Comparison of ENCODE assay signal across 23 mouse cellular contexts in the genomic region with DNA sequence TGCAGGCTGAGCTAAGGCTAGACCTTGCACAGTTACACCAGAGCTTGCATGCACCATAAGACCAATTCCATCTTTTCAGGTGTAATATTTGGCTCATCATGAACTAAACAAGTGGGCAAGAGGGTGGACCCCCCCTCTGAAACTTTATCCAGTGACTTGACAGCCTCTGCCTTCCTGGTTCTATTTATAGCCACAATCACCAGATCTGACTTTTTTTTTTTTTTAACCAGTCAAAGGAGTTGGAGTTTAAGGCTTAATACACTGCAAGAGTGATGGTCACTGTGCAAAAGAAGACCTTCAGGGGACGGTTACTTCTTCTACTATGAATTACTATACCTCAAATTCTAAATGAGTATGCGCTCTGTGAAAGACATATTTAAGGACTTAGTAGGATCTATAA. TPM values are rescaled to one million over a fixed set of nuclear protein-coding genes. Genes with fewer than 3 reads are reported as not detected.
DNase-seq lines count a peak whose midpoint lies in the region; ATAC-seq and TF ChIP-seq lines count a peak whose summit lies in the region.
"Had no signal": no experiment of that assay in that cellular context is flagged by ENCODE, and none has a peak within 500 bp of the region (broad histone marks: within the 10 kb centered on the region; RNA-seq: fewer than 3 reads in every experiment).

No protein-coding gene starts in this region.

- no peaks in the 10 kb centered on the region for H3K27me3 ChIP-seq in heart, adult 2 months (ENCODE audit: control insufficient read depth, insufficient read depth, low read length)
- no peaks in the 10 kb centered on the region for H3K27me3 ChIP-seq in MEL (ENCODE audit: control insufficient read depth in 1 of 2, insufficient read depth in 2 of 2, low read length in 2 of 2)
- no peaks in the 10 kb centered on the region for H3K27me3 ChIP-seq in intestine, embryonic 16.5 days (replicated peaks; ENCODE audit: control insufficient read depth, insufficient read depth, low read length)
- no peaks in the 10 kb centered on the region for H3K27me3 ChIP-seq in liver, embryonic 16.5 days (ENCODE audit: control insufficient read depth, insufficient read depth, low read depth, low read length)
- H3K27me3 ChIP-seq in embryonic facial prominence, embryonic 10.5 days (replicated peaks; ENCODE audit: low read depth, poor library complexity, severe bottlenecking): peaks cover 48% of the 10 kb centered on the region
- H3K27me3 ChIP-seq: embryonic facial prominence, embryonic 12.5 days; forebrain, embryonic 13.5 days; kidney, embryonic 15.5 days had no signal

- H3K27ac ChIP-seq in heart, adult 2 months: no peak overlapping the region
- peak overlapping the region; percentile 75; the same call in 1 of the 2 replicates for H3K27ac ChIP-seq in MEL (ENCODE audit: control insufficient read depth, low read depth, low read length)
- H3K27ac ChIP-seq in intestine, embryonic 16.5 days (ENCODE audit: low read length): peak overlapping the region; percentile 84
- H3K27ac ChIP-seq in liver, embryonic 16.5 days (ENCODE audit: low read length): peak overlapping the region; percentile 98
- no peak overlapping the region for H3K27ac ChIP-seq in embryonic facial prominence, embryonic 10.5 days (replicated peaks)
- H3K27ac ChIP-seq: embryonic facial prominence, embryonic 12.5 days; forebrain, embryonic 13.5 days; hindbrain, embryonic 10.5 days; kidney, embryonic 15.5 days; macrophage had no signal

- no peak for ATAC-seq in intestine, embryonic 16.5 days
- no peak for ATAC-seq in liver, embryonic 16.5 days (ENCODE audit: low read depth)
- ATAC-seq: CD4-positive, CD25-positive, alpha-beta regulatory T cell, adult 4 months; forebrain, embryonic 13.5 days; hindbrain, embryonic 16.5 days had no signal

- TF ChIP-seq EP300 in heart, adult 2 months (IDR thresholded peaks at IDR 0.05; ENCODE audit: insufficient read depth, low read depth, low read length): no peak
- TF ChIP-seq EP300 in MEL (IDR thresholded peaks at IDR 0.05; ENCODE audit: low read depth in 1 of 2, low read length in 2 of 2): no peak

- peaks cover 5% of the 10 kb centered on the region for H3K36me3 ChIP-seq in heart, adult 2 months (ENCODE audit: control insufficient read depth, insufficient read depth, low read length)
- peaks cover 0 to 27% of the 10 kb centered on the region in 2 experiments; a peak in 2 of 4 replicates for H3K36me3 ChIP-seq in MEL (ENCODE audit: control insufficient read depth in 1 of 2, insufficient read depth in 2 of 2, low read length in 2 of 2)
- no peaks in the 10 kb centered on the region for H3K36me3 ChIP-seq in intestine, embryonic 16.5 days (ENCODE audit: control insufficient read depth, insufficient read depth, low read length)
- peaks cover 12% of the 10 kb centered on the region; the same call in 1 of the 2 replicates for H3K36me3 ChIP-seq in liver, embryonic 16.5 days (ENCODE audit: control insufficient read depth, insufficient read depth)
- no peaks in the 10 kb centered on the region for H3K36me3 ChIP-seq in embryonic facial prominence, embryonic 10.5 days (replicated peaks)
- H3K36me3 ChIP-seq: embryonic facial prominence, embryonic 12.5 days; hindbrain, embryonic 10.5 days; kidney, embryonic 15.5 days; midbrain, embryonic 10.5 days had no signal

- H3K79me2 ChIP-seq in heart, adult 2 months (replicated peaks; ENCODE audit: control insufficient read depth, insufficient read depth, low read length): no peaks in the 10 kb centered on the region
- H3K79me2 ChIP-seq in MEL (ENCODE audit: control insufficient read depth, insufficient read depth, low read length, poor library complexity): no peaks in the 10 kb centered on the region

- no peak overlapping the region for H3K4me2 ChIP-seq in intestine, embryonic 16.5 days (ENCODE audit: low read depth, low read length)
- H3K4me2 ChIP-seq in liver, embryonic 16.5 days (ENCODE audit: low read depth, low read length): peak overlapping the region; percentile 62; the same call in 1 of the 2 replicates
- H3K4me2 ChIP-seq: embryonic facial prominence, embryonic 12.5 days; forebrain, embryonic 13.5 days; kidney, embryonic 15.5 days had no signal

- DNase-seq in heart, adult 11 months: peak; percentile 81
- no peak for DNase-seq in heart, adult 2 months
- no peak for DNase-seq in MEL (ENCODE audit: low read depth, low spot score)
- DNase-seq in yolk sac, embryonic 10.5 days (ENCODE audit: low spot score): no peak
- no peak for DNase-seq in embryonic facial prominence, embryonic 10.5 days (ENCODE audit: low spot score)
- no peak for DNase-seq in T-cell, adult 2 months (ENCODE audit: low spot score)
- DNase-seq: adrenal gland, adult 2 months; cerebellum, adult 11-12 months; cerebellum, postnatal 14 days; kidney, adult 11 months; layer of hippocampus, adult 9-11 months; thymus, adult 18-20 months; thymus, postnatal 4 days had no signal

- TF ChIP-seq POLR2A in heart, adult 2 months (IDR thresholded peaks at IDR 0.05; ENCODE audit: insufficient read depth, low read depth, low read length): no peak
- TF ChIP-seq POLR2A in MEL (IDR thresholded peaks at IDR 0.05; ENCODE audit: control insufficient read depth in 1 of 2, insufficient read depth in 1 of 2, low read depth in 1 of 2, low read length in 2 of 2, poor library complexity in 1 of 2): no peak

- no peak overlapping the region for H3K9ac ChIP-seq in heart, adult 2 months (ENCODE audit: low read depth, low read length)
- no peak overlapping the region for H3K9ac ChIP-seq in MEL (ENCODE audit: control insufficient read depth, low read depth, low read length, poor library complexity, severe bottlenecking)
- H3K9ac ChIP-seq in intestine, embryonic 16.5 days (ENCODE audit: low read depth, low read length): no peak overlapping the region
- peak overlapping the region; percentile 62 for H3K9ac ChIP-seq in liver, embryonic 16.5 days (ENCODE audit: low read depth, low read length)
- H3K9ac ChIP-seq: embryonic facial prominence, embryonic 12.5 days; forebrain, embryonic 13.5 days; kidney, embryonic 15.5 days had no signal

- H3K4me1 ChIP-seq in heart, adult 2 months (ENCODE audit: control insufficient read depth, insufficient read depth, low read length): peaks cover 11% of the 10 kb centered on the region
- peaks cover 16 to 30% of the 10 kb centered on the region in 2 experiments for H3K4me1 ChIP-seq in MEL (ENCODE audit: control insufficient read depth in 1 of 2, insufficient read depth in 2 of 2, low read length in 2 of 2)
- peaks cover 38% of the 10 kb centered on the region for H3K4me1 ChIP-seq in intestine, embryonic 16.5 days (ENCODE audit: control insufficient read depth, insufficient read depth, low read length)
- H3K4me1 ChIP-seq in liver, embryonic 16.5 days (ENCODE audit: control insufficient read depth, low read depth, low read length): peaks cover 96% of the 10 kb centered on the region
- H3K4me1 ChIP-seq in embryonic facial prominence, embryonic 10.5 days: peaks cover 10% of the 10 kb centered on the region
- H3K4me1 ChIP-seq: embryonic facial prominence, embryonic 12.5 days; kidney, embryonic 15.5 days had no signal

- TF ChIP-seq CTCF in heart, adult 2 months (IDR thresholded peaks at IDR 0.05): no peak
- no peak for TF ChIP-seq CTCF in MEL (IDR thresholded peaks at IDR 0.05 in 2 of 3, conservative IDR thresholded peaks at IDR 0.05 in 1 of 3; ENCODE audit: control insufficient read depth in 1 of 3, insufficient read depth in 1 of 3, low read depth in 2 of 3, low read length in 3 of 3, poor library complexity in 1 of 3, severe bottlenecking in 1 of 3)

- no peak overlapping the region for H3K4me3 ChIP-seq in heart, adult 2 months
- no peak overlapping the region for H3K4me3 ChIP-seq in MEL (ENCODE audit: control insufficient read depth in 1 of 2, insufficient read depth in 1 of 2, low read depth in 2 of 2, low read length in 2 of 2)
- no peak overlapping the region for H3K4me3 ChIP-seq in intestine, embryonic 16.5 days (ENCODE audit: low read length)
- H3K4me3 ChIP-seq in liver, embryonic 16.5 days (ENCODE audit: low read depth, low read length): no peak overlapping the region
- no peak overlapping the region for H3K4me3 ChIP-seq in embryonic facial prominence, embryonic 10.5 days
- H3K4me3 ChIP-seq: embryonic facial prominence, embryonic 12.5 days; forebrain, embryonic 13.5 days; hindbrain, embryonic 10.5 days; kidney, embryonic 15.5 days; midbrain, embryonic 10.5 days had no signal

- 87% methylated on average over 2 of the region's 2 CpGs for WGBS in heart, adult 2 months
- WGBS in intestine, embryonic 16.5 days: 84% methylated on average over 2 of the region's 2 CpGs
- WGBS in liver, embryonic 16.5 days (ENCODE audit: insufficient replicate concordance): 82% methylated on average over 2 of the region's 2 CpGs
- 91% methylated on average over 2 of the region's 2 CpGs for WGBS in embryonic facial prominence, embryonic 10.5 days

- TF ChIP-seq RAD21 in MEL (IDR thresholded peaks at IDR 0.05; ENCODE audit: low read depth, low read length): no peak

- intact Hi-C loops in heart, adult 2 months (cut with DNase I): no loop called here

- no peaks in the 10 kb centered on the region for H3K9me3 ChIP-seq in MEL (replicated peaks; ENCODE audit: insufficient read depth, low read length)
- no peaks in the 10 kb centered on the region for H3K9me3 ChIP-seq in intestine, embryonic 16.5 days (ENCODE audit: control insufficient read depth, low read length)
- H3K9me3 ChIP-seq in liver, embryonic 16.5 days (replicated peaks; ENCODE audit: control insufficient read depth, low read length): no peaks in the 10 kb centered on the region
- H3K9me3 ChIP-seq in embryonic facial prominence, embryonic 10.5 days: no peaks in the 10 kb centered on the region
- H3K9me3 ChIP-seq: embryonic facial prominence, embryonic 12.5 days; forebrain, embryonic 13.5 days; hindbrain, embryonic 10.5 days; kidney, embryonic 15.5 days; midbrain, embryonic 10.5 days had no signal

RNA-seq across cellular contexts. Expression of gene Mgst3, which starts 8.4 kb away (rescaled TPM):
- total RNA-seq in heart, adult 2 months (2021): 100 to 1,000 TPM; 274 to 351 TPM
- polyA plus RNA-seq in heart, adult 2 months (2012; rRNA removed): 788 and 868 TPM in 2 replicates
- 16.5 and 17.0 TPM in 2 replicates for total RNA-seq in MEL (2012; rRNA removed)
- polyA plus RNA-seq in MEL (2012; ENCODE audit: insufficient read depth in 1 of 2, insufficient read length in 2 of 2, low read depth in 1 of 2, low replicate concordance in 2 of 2, missing spikeins in 1 of 2): 10 to 100 TPM in 1 of 2 experiments, not detected in 1; 33.2 TPM
- polyA plus RNA-seq in intestine, embryonic 16.5 days (2015; fragmentation: Nextera tagmentation; extraction: Ambion mirVana): 379 and 381 TPM in 2 replicates
- 316 and 338 TPM in 2 replicates for polyA plus RNA-seq in liver, embryonic 16.5 days (2015; fragmentation: Nextera tagmentation; extraction: Ambion mirVana)
- polyA plus RNA-seq in embryonic facial prominence, embryonic 10.5 days (2016; fragmentation: Nextera tagmentation; extraction: Ambion mirVana): 52.1 and 53.1 TPM in 2 replicates

RNA-seq across cellular contexts. Expression of gene Aldh9a1, which starts 35.4 kb away (rescaled TPM):
- 10 to 100 TPM; 18.4 to 20.4 TPM for total RNA-seq in heart, adult 2 months (2021)
- polyA plus RNA-seq in heart, adult 2 months (2012; rRNA removed): 31.5 and 49.6 TPM in 2 replicates
- total RNA-seq in MEL (2012; rRNA removed): 14.3 and 16.2 TPM in 2 replicates
- polyA plus RNA-seq in MEL (2012; ENCODE audit: insufficient read depth in 1 of 2, insufficient read length in 2 of 2, low read depth in 1 of 2, low replicate concordance in 2 of 2, missing spikeins in 1 of 2): 10 to 100 TPM in 1 of 2 experiments, not detected in 1; 78.2 TPM
- polyA plus RNA-seq in intestine, embryonic 16.5 days (2015; fragmentation: Nextera tagmentation; extraction: Ambion mirVana): 204 and 245 TPM in 2 replicates
- polyA plus RNA-seq in liver, embryonic 16.5 days (2015; fragmentation: Nextera tagmentation; extraction: Ambion mirVana): 74.4 and 75.8 TPM in 2 replicates
- 53.7 and 56.9 TPM in 2 replicates for polyA plus RNA-seq in embryonic facial prominence, embryonic 10.5 days (2016; fragmentation: Nextera tagmentation; extraction: Ambion mirVana)

Comparison
In these comparisons a context has a peak if more than half of its experiments do, and no peak if none do; other contexts are left out.
1. H3K27ac ChIP-seq: peak in MEL (single experiment), intestine, embryonic 16.5 days (single experiment) and liver, embryonic 16.5 days (single experiment); none in heart, adult 2 months (single experiment) and embryonic facial prominence, embryonic 10.5 days (single experiment).